Mouse (Mus musculus) kidney, postnatal 0 days (tissue): ENCODE results near the gene Mfn2. TPM values are rescaled to one million over a fixed set of nuclear protein-coding genes. Genes with fewer than 3 reads are reported as not detected.
A peak's percentile ranks its signal among the peaks of the same experiment; 100 is the strongest.

Experiments
- ATAC-seq: fragments of 200-750 bp; cut with Nextera tagmentation; replicated peaks from 2 replicates; pipeline ENCODE4 v1.8.0; 2017; ENCODE audit warnings: low read depth, moderate number of reproducible peaks, moderate TSS enrichment, moderate library complexity; ENCODE audit not compliant: low FRiP score
- DNase-seq: peaks from one replicate; pipeline ENCODE4 v3.0.0-alpha.2; 2016; ENCODE audit warnings: low spot score
- H3K27ac ChIP-seq: fragments of 300-500 bp; sonication (generic); 2 replicates; pipeline ENCODE4 v1.5.1; 2014; ENCODE audit warnings: mild to moderate bottlenecking
- H3K27me3 ChIP-seq: fragments of 300-500 bp; sonication (generic); 2 replicates; pipeline ENCODE4 v1.6.1; 2014; ENCODE audit warnings: low read length, mixed read lengths; ENCODE audit not compliant: insufficient read depth
- H3K36me3 ChIP-seq: fragments of 300-500 bp; sonication (generic); 2 replicates; pipeline ENCODE4 v1.6.1; 2014; ENCODE audit warnings: low read length, mixed read lengths; ENCODE audit not compliant: insufficient read depth
- H3K4me1 ChIP-seq: fragments of 300-500 bp; sonication (generic); replicated peaks from 2 replicates; pipeline ENCODE4 v1.6.1; 2014; ENCODE audit warnings: antibody characterized with exemption, low read length, mixed read lengths; ENCODE audit not compliant: insufficient read depth
- H3K4me2 ChIP-seq: fragments of 300-500 bp; sonication (generic); 2 replicates; pipeline ENCODE4 v1.6.1; 2014; ENCODE audit warnings: mild to moderate bottlenecking, low read length, moderate library complexity, mixed read lengths
- H3K4me3 ChIP-seq: fragments of 300-500 bp; sonication (generic); replicated peaks from 2 replicates; pipeline ENCODE4 v1.5.1; 2014; ENCODE audit warnings: low read depth, low read length
- H3K9ac ChIP-seq: fragments of 300-500 bp; sonication (generic); 2 replicates; pipeline ENCODE4 v1.6.1; 2014; ENCODE audit warnings: low read depth, low read length
- H3K9me3 ChIP-seq: fragments of 300-500 bp; sonication (generic); replicated peaks from 2 replicates; pipeline ENCODE4 v1.6.1; 2016; ENCODE audit warnings: low read length, inconsistent platforms, mixed read lengths
- CTCF ChIP-seq: IDR thresholded peaks from 2 replicates; pipeline ENCODE4 v1.5.1; 2016; ENCODE audit warnings: antibody characterized with exemption, low read depth, mild to moderate bottlenecking, moderate library complexity
- WGBS: fragments of 180-500 bp; shearing (Covaris S2); extraction: QIAGEN DNeasy Blood & Tissue Kit; methylation state at CpG from one replicate; pipeline ENCODE4 v1.1.7; 2014; 5-methylcytosine and 5-hydroxymethylcytosine counted together
- polyA plus RNA-seq: library from polyadenylated mRNA; unstranded; fragments of >200 nt; fragmentation: Nextera tagmentation; extraction: Ambion mirVana; gene quantifications from 2 replicates; pipeline ENCODE4 v1.2.1, GENCODE M21; 2015

Gene Mfn2
- polyA plus RNA-seq, 1 experiment from 2014 or later, result 28.9 TPM

DNA sequence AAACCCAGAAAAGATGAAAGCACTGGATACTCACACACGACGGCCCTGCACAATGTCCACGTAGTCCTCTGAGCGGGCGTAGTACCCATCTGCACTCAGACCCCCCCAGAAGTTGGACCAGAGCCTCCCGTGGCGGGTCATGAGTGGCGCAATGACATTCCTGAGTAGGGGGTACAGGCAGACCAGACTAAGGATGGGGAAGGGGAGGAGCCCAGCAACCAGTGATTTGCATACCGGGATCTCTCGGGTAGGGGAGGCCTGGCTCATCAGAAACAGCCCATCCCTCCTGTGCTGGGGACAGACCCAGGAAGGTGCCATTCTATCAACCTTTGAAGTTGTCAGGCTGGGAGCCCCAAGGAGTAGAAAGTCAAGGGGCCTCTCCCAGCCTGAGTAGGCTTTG lies 16.5 kb upstream of the Mfn2 start:
- TF ChIP-seq CTCF, result no peak
- no peak overlapping the region for H3K4me3 ChIP-seq
- 0 out of 2 replicates have a peak, but pooled peaks cover 7% of the 10 kb centered on the region for H3K36me3 ChIP-seq
- ATAC-seq (0 out of 2 replicates have a peak, but pooled peaks have one; percentile 27), DNase-seq (no peak)
- H3K27me3 ChIP-seq, result no peaks in the 10 kb centered on the region
- no peak overlapping the region for H3K27ac ChIP-seq
- no peak overlapping the region for H3K9ac ChIP-seq
- H3K4me2 ChIP-seq, result no peak overlapping the region
- H3K4me1 ChIP-seq, result no peaks in the 10 kb centered on the region
- no peaks in the 10 kb centered on the region for H3K9me3 ChIP-seq
- 46% methylated on average over 10 of the region's 10 CpGs for WGBS

GRCm38 (mm10) chr4:147918459-147919121 lies 14.1 kb upstream of the Mfn2 start:
- whole genome bisulfite sequencing, result 55% methylated on average over 7 of the region's 7 CpGs
- Histone ChIP-seq H3K27ac (no peak overlapping the region), H3K4me2 (no peak overlapping the region), H3K27me3 (no peaks in the 10 kb centered on the region), H3K9ac (no peak overlapping the region), H3K4me1 (no peaks in the 10 kb centered on the region), H3K4me3 (no peak overlapping the region), H3K36me3 (peaks cover 13% of the 10 kb centered on the region; the same call in 1 of the 2 replicates), H3K9me3 (no peaks in the 10 kb centered on the region)
- DNase-seq (peak; percentile 85), ATAC-seq (peak; percentile 56)
- TF ChIP-seq CTCF, result peak; percentile 80

DNA sequence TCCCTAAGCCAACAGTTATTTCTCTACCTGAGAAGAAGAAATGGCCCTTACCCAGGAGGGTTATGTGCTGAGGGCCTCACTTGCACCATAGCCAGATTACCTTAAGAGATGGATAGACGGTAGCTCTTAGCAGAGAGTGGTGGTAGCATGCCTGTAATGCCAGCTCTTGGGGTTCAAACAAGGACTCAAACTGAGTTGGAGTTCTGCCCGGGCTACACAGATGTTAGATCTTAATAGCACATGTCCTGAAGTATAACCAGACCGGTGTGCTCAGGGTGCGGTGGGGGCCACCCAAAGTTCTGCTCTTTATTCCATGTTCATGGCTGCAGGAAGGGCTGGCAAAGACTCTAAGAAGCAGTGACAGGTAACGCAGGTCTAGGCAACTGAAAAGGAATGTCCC lies 5.0 kb upstream of the Mfn2 start:
- Histone ChIP-seq H3K36me3 (peaks cover 10% of the 10 kb centered on the region; the same call in 1 of the 2 replicates), H3K27me3 (no peaks in the 10 kb centered on the region), H3K4me3 (no peak overlapping the region), H3K9me3 (no peaks in the 10 kb centered on the region), H3K4me2 (no peak overlapping the region), H3K9ac (no peak overlapping the region), H3K27ac (no peak overlapping the region), H3K4me1 (no peaks in the 10 kb centered on the region)
- no peak for TF ChIP-seq CTCF
- 97% methylated on average over 5 of the region's 5 CpGs for WGBS
- no peak for ATAC-seq
- no peak for DNase-seq

DNA sequence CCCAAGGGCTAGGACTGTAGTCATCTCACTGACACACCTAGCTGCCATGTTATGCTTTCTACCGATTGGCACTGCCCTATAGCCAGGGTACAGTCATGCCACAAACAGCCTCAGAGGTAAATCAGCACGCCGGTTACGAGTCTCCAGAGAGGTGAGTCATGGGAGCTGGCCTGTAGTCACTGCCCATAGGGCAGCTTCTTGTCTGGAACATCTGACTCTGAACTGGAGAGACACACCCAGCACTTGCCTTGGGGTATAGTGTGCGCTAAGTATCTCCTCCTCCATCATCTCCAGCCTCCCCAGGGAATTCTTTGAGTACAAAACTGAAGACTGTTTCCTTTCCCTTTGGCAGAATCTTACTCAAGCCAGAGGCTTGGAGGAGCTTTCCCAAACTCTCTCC lies 1.7 kb upstream of the Mfn2 start:
- 71% methylated on average over 5 of the region's 5 CpGs for WGBS
- Histone ChIP-seq H3K27me3 (no peaks in the 10 kb centered on the region), H3K36me3 (0 out of 2 replicates have a peak, but pooled peaks cover 8% of the 10 kb centered on the region)

DNA sequence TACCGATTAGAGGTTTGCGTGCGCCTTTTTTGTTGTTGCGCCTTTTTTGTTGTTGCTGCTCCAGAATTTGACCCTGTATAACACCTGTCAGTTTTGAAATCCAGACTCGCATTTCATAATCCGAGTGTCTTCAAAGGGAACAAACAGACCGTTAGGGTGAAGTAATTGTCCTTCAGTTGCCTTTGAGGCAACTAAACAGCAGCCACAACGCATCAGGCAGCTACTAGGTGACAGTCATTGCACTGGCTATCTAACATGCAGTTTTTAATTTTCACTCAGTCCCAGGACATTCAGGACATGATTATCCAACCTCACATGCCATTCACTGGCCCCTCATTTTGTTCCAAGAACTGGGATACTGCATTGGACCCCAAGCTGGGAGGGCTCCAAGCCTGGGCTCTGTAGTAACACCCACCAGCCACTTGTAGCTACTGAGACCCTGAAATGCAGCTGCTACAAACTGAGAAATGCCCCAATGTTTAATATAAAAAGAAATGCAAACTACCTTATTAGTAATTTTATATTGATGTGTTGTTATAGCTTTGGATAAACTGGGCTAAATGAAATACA lies 671 bp upstream of the Mfn2 start:
- DNase-seq (peak; percentile 5), ATAC-seq (peak; percentile 27)
- H3K9me3 ChIP-seq, result no peaks in the 10 kb centered on the region
- H3K36me3 ChIP-seq, result 0 out of 2 replicates have a peak, but pooled peaks cover 3% of the 10 kb centered on the region
- 0% methylated on average over 8 of the region's 8 CpGs for WGBS
- peak overlapping the region; percentile 65 for H3K4me2 ChIP-seq
- H3K9ac ChIP-seq, result peak overlapping the region; percentile 77
- no peak overlapping the region for H3K27ac ChIP-seq
- H3K4me1 ChIP-seq, result no peaks in the 10 kb centered on the region
- no peaks in the 10 kb centered on the region for H3K27me3 ChIP-seq
- TF ChIP-seq CTCF, result no peak
- peak overlapping the region; percentile 79 for H3K4me3 ChIP-seq

More for the DNA sequence above, 1.7 kb upstream of the Mfn2 start:
- no peak for ATAC-seq
- H3K4me2 ChIP-seq, result no peak overlapping the region
- TF ChIP-seq CTCF, result no peak
- H3K9ac ChIP-seq, result no peak overlapping the region
- H3K4me1 ChIP-seq, result no peaks in the 10 kb centered on the region
- H3K4me3 ChIP-seq, result no peak overlapping the region
- H3K9me3 ChIP-seq, result no peaks in the 10 kb centered on the region
- DNase-seq, result no peak
- no peak overlapping the region for H3K27ac ChIP-seq

DNA sequence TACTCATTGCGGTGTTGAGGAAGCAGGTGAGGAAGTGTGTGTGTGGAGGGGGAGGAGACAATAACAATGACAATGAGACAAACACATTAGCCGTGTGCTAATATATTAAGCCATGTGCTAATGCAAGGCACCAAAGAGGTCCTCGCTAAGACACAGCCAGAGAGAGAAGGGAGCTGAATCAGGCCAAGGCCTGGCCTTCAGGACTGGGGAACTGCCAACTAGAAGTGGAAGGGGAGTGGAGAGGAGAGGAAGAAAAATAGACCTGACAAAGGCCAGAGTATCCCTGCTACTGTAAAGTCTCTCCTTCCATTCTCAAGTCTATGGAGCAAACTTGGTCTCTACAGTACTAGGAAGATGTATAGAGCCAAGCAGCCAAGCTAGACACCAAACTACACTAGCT lies 903 bp downstream of the Mfn2 start:
- Histone ChIP-seq H3K27me3 (no peaks in the 10 kb centered on the region), H3K4me3 (peak overlapping the region; percentile 79), H3K4me1 (no peaks in the 10 kb centered on the region), H3K36me3 (peaks cover 11% of the 10 kb centered on the region; the same call in 1 of the 2 replicates), H3K9ac (peak overlapping the region; percentile 77), H3K9me3 (no peaks in the 10 kb centered on the region), H3K4me2 (peak overlapping the region; percentile 65), H3K27ac (no peak overlapping the region)
- DNase-seq (no peak), ATAC-seq (no peak)
- TF ChIP-seq CTCF, result no peak
- 72% methylated on average over 3 of the region's 3 CpGs for WGBS
